Mouse (Mus musculus): ENCODE measurements around the gene Capza1.
A peak's percentile ranks its signal among the peaks of the same experiment; 100 is the strongest.
"Not testable (repeated sequence)": the region's sequence is repeated elsewhere in the genome, so short reads cannot be mapped to it uniquely, and the experiment has no call there.

Capza1 gene

GRCm38 (mm10) chr3:104817481-104817990, 46.8 kb downstream of the Capza1 start:
- DNase-seq (ENCODE audit: low read depth, low spot score): no peak

- no peak for DNase-seq (ENCODE audit: low read depth, low spot score)
Observed at GRCm38 (mm10) chr3:104816130-104816529, 48.2 kb downstream of the Capza1 start.

- no peak for DNase-seq (ENCODE audit: low read depth, low spot score)
Observed at GRCm38 (mm10) chr3:104815346-104815745, 49.0 kb downstream of the Capza1 start.

GRCm38 (mm10) chr3:104814746-104815145, 49.6 kb downstream of the Capza1 start:
- DNase-seq (ENCODE audit: low read depth, low spot score): no peak

GRCm38 (mm10) chr3:104813227-104813626, 51.1 kb downstream of the Capza1 start:
- not testable (repeated sequence) for DNase-seq (ENCODE audit: low read depth, low spot score)

GRCm38 (mm10) chr3:104812254-104812653, 52.1 kb downstream of the Capza1 start:
- no peak for DNase-seq (ENCODE audit: low read depth, low spot score)

GRCm38 (mm10) chr3:104811752-104812151, 52.6 kb downstream of the Capza1 start:
- no peak for DNase-seq (ENCODE audit: low read depth, low spot score)

- DNase-seq (ENCODE audit: low read depth, low spot score): no peak
Observed at GRCm38 (mm10) chr3:104805539-104805938, 58.8 kb downstream of the Capza1 start.

- no peak for DNase-seq (ENCODE audit: low read depth, low spot score)
Observed at GRCm38 (mm10) chr3:104804312-104804711, 60.0 kb downstream of the Capza1 start.

GRCm38 (mm10) chr3:104801481-104801880, 62.8 kb downstream of the Capza1 start:
- no peak for DNase-seq (ENCODE audit: low read depth, low spot score)

- no peak for DNase-seq (ENCODE audit: low read depth, low spot score)
Observed at GRCm38 (mm10) chr3:104800681-104801080, 63.6 kb downstream of the Capza1 start.

- no peak for DNase-seq (ENCODE audit: low read depth, low spot score)
Observed at GRCm38 (mm10) chr3:104796430-104797082, 67.7 kb downstream of the Capza1 start.

- DNase-seq (ENCODE audit: low read depth, low spot score): no peak
Observed at GRCm38 (mm10) chr3:104795661-104796340, 68.5 kb downstream of the Capza1 start.

GRCm38 (mm10) chr3:104794953-104795470, 69.3 kb downstream of the Capza1 start:
- no peak for DNase-seq (ENCODE audit: low read depth, low spot score)

- DNase-seq (ENCODE audit: low read depth, low spot score): peak; percentile 71
Observed at GRCm38 (mm10) chr3:104793871-104794828, 70.2 kb downstream of the Capza1 start.

- DNase-seq (ENCODE audit: low read depth, low spot score): no peak
Observed at GRCm38 (mm10) chr3:104792360-104793270, 71.7 kb downstream of the Capza1 start.

- DNase-seq (ENCODE audit: low read depth, low spot score): no peak
Observed at GRCm38 (mm10) chr3:104791671-104792070, 72.6 kb downstream of the Capza1 start.

GRCm38 (mm10) chr3:104791017-104791416, 73.3 kb downstream of the Capza1 start:
- DNase-seq (ENCODE audit: low read depth, low spot score): no peak

- DNase-seq (ENCODE audit: low read depth, low spot score): no peak
Observed at GRCm38 (mm10) chr3:104790401-104790937, 73.8 kb downstream of the Capza1 start.

- no peak for DNase-seq (ENCODE audit: low read depth, low spot score)
Observed at GRCm38 (mm10) chr3:104789822-104790221, 74.5 kb downstream of the Capza1 start.

- no peak for DNase-seq (ENCODE audit: low read depth, low spot score)
Observed at GRCm38 (mm10) chr3:104789312-104789605, 75.0 kb downstream of the Capza1 start.

Data from retina, postnatal 7 days (tissue).